Mouse (Mus musculus): ENCODE measurements around the gene Lrrc75b.

The Lrrc75b gene

GRCm38 (mm10) chr10:75500345-75500744 is 59.8 kb downstream of the Lrrc75b start:
- DNase-seq: no peak
